Mouse (Mus musculus) forebrain, embryonic 14.5 days (tissue): ENCODE measurements around the gene Inhbc. TPM values are rescaled to one million over a fixed set of nuclear protein-coding genes. Genes with fewer than 3 reads are reported as not detected.

Source experiments
- ATAC-seq: fragments of 200-750 bp; cut with Nextera tagmentation; 2 replicates; pipeline ENCODE4 v1.8.0; 2017; ENCODE audit warnings: mild to moderate bottlenecking, moderate library complexity
- DNase-seq: peaks from one replicate; pipeline ENCODE4 v3.0.0-alpha.2; 2015; ENCODE audit warnings: low spot score
- H3K27ac ChIP-seq: fragments of 300-500 bp; sonication (generic); 2 replicates; pipeline ENCODE4 v1.5.1; 2014; ENCODE audit warnings: low read depth, mild to moderate bottlenecking, control low read depth, low read length, moderate library complexity
- H3K27me3 ChIP-seq: fragments of 300-500 bp; sonication (generic); replicated peaks from 2 replicates; pipeline ENCODE4 v1.6.1; 2014; ENCODE audit warnings: low read length, control low read depth, mixed read lengths; ENCODE audit not compliant: control insufficient read depth, insufficient read depth
- H3K36me3 ChIP-seq: fragments of 300-500 bp; sonication (generic); 2 replicates; pipeline ENCODE4 v1.6.1; 2014; ENCODE audit warnings: low read length, control low read depth; ENCODE audit not compliant: control insufficient read depth, insufficient read depth
- H3K4me1 ChIP-seq: fragments of 300-500 bp; sonication (generic); 2 replicates; pipeline ENCODE4 v1.6.1; 2014; ENCODE audit warnings: antibody characterized with exemption, low read length, control low read depth; ENCODE audit not compliant: control insufficient read depth, insufficient read depth
- H3K4me2 ChIP-seq: fragments of 300-500 bp; sonication (generic); 2 replicates; pipeline ENCODE4 v1.6.1; 2014; ENCODE audit warnings: mild to moderate bottlenecking, control low read depth, low read length
- H3K4me3 ChIP-seq: fragments of 300-500 bp; sonication (generic); 2 replicates; pipeline ENCODE4 v1.5.1; 2014; ENCODE audit warnings: low read depth, low read length, control low read depth
- H3K9ac ChIP-seq: fragments of 300-500 bp; sonication (generic); 2 replicates; pipeline ENCODE4 v1.6.1; 2014; ENCODE audit warnings: mild to moderate bottlenecking, low read length, control low read depth, moderate library complexity
- H3K9me3 ChIP-seq: fragments of 300-500 bp; sonication (generic); replicated peaks from 2 replicates; pipeline ENCODE4 v1.6.1; 2016; ENCODE audit warnings: low read length, control low read depth, mixed read lengths; ENCODE audit not compliant: control insufficient read depth
- WGBS: fragments of 180-500 bp; shearing (Covaris S2); extraction: QIAGEN DNeasy Blood & Tissue Kit; methylation state at CpG from one replicate; pipeline ENCODE4 v1.1.7; 2014; 5-methylcytosine and 5-hydroxymethylcytosine counted together
- polyA plus RNA-seq: library from polyadenylated mRNA; unstranded; fragments of >200 nt; fragmentation: Nextera tagmentation; extraction: Ambion mirVana; gene quantifications from 2 replicates; pipeline ENCODE4 v1.2.1, GENCODE M21; 2014

Gene Inhbc
- polyA plus RNA-seq, 1 experiment from 2014 or later, result not detected

- Histone ChIP-seq H3K4me2 (no peak within 1 kb of the TSS), H3K4me3 (no peak within 1 kb of the TSS), H3K9me3 (no peaks in the 10 kb centered on the region), H3K27me3 (no peaks in the 10 kb centered on the region), H3K27ac (no peak within 1 kb of the TSS), H3K4me1 (no peaks in the 10 kb centered on the region), H3K36me3 (no peaks in the 10 kb centered on the region), H3K9ac (no peak within 1 kb of the TSS)
- WGBS, result 86% methylated on average over 18 of the region's 18 CpGs
- no peak for ATAC-seq
- DNase-seq, result no peak
Measured at GRCm38 (mm10) chr10:127353909-127354895, 16.0 kb downstream of the Inhbc start, which contains the start of gene Inhbe. Inhbe (minus strand) TSS chr10:127354411.

DNA sequence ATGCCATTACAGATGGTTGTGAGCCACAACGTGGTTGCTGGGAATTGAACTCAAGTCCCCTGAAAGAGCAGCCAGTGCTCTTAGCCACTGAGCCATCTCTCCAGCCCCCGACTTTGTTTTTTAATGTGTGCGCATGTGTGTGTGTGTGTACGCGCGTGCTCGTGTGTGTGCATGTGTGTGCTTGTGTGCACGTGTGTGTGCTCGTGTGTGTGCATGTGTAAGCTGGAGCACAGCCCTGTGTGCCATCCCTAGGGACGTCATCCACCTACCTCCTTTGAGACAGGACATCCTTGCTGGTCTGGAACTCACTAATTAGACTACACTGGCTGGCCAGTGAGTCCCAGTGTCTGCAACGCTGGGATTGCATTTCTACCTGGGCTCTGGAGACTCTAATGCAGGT is 17.5 kb downstream of the Inhbc start:
- Histone ChIP-seq H3K9me3 (no peaks in the 10 kb centered on the region), H3K4me1 (no peaks in the 10 kb centered on the region), H3K4me2 (no peak overlapping the region), H3K4me3 (no peak overlapping the region), H3K9ac (no peak overlapping the region), H3K27me3 (no peaks in the 10 kb centered on the region), H3K36me3 (no peaks in the 10 kb centered on the region), H3K27ac (no peak overlapping the region)
- no peak for DNase-seq
- 91% methylated on average over 11 of the region's 11 CpGs for WGBS
- ATAC-seq, result no peak

- no peak for ATAC-seq
- 93% methylated on average over 9 of the region's 9 CpGs for WGBS
- DNase-seq, result no peak
- no peak overlapping the region for H3K9ac ChIP-seq
- H3K9me3 ChIP-seq, result no peaks in the 10 kb centered on the region
- no peak overlapping the region for H3K27ac ChIP-seq
- no peak overlapping the region for H3K4me3 ChIP-seq
- no peaks in the 10 kb centered on the region for H3K27me3 ChIP-seq
- H3K36me3 ChIP-seq, result no peaks in the 10 kb centered on the region
- H3K4me2 ChIP-seq, result no peak overlapping the region
- H3K4me1 ChIP-seq, result no peaks in the 10 kb centered on the region
Measured at GRCm38 (mm10) chr10:127352187-127352586, 18.0 kb downstream of the Inhbc start.

DNA sequence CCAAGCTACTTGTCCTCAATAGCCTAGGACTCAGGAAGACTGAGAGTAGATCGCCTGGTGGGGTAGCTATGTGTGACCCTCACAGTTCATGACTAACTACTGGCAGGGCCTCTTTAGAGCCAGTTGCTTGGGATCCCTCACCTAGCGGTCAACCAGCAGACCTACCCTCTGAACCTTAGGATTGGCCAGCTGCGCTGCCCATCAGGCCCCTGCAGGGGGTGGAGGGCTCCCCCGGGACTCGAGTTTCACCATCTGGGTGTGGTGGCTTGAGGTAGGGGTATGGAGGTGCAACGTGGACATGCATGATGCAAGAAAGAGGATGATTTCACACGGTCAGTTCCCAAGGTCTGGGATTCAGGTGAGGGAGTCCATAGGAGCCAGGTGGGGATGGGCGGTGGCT is 18.5 kb downstream of the Inhbc start:
- ATAC-seq, result no peak
- 76% methylated on average over 8 of the region's 8 CpGs for WGBS
- Histone ChIP-seq H3K4me3 (no peak overlapping the region), H3K27me3 (no peaks in the 10 kb centered on the region), H3K36me3 (no peaks in the 10 kb centered on the region), H3K27ac (no peak overlapping the region), H3K9ac (no peak overlapping the region), H3K4me2 (no peak overlapping the region), H3K4me1 (no peaks in the 10 kb centered on the region), H3K9me3 (no peaks in the 10 kb centered on the region)
- no peak for DNase-seq

- H3K4me1 ChIP-seq, result no peaks in the 10 kb centered on the region
- DNase-seq (no peak), ATAC-seq (no peak)
- no peak overlapping the region for H3K4me3 ChIP-seq
- 84% methylated on average over 8 of the region's 8 CpGs for WGBS
- H3K27ac ChIP-seq, result no peak overlapping the region
- no peaks in the 10 kb centered on the region for H3K9me3 ChIP-seq
- H3K4me2 ChIP-seq, result no peak overlapping the region
- no peaks in the 10 kb centered on the region for H3K36me3 ChIP-seq
- H3K27me3 ChIP-seq, result no peaks in the 10 kb centered on the region
- no peak overlapping the region for H3K9ac ChIP-seq
Measured at GRCm38 (mm10) chr10:127351285-127351595, 19.0 kb downstream of the Inhbc start.

DNA sequence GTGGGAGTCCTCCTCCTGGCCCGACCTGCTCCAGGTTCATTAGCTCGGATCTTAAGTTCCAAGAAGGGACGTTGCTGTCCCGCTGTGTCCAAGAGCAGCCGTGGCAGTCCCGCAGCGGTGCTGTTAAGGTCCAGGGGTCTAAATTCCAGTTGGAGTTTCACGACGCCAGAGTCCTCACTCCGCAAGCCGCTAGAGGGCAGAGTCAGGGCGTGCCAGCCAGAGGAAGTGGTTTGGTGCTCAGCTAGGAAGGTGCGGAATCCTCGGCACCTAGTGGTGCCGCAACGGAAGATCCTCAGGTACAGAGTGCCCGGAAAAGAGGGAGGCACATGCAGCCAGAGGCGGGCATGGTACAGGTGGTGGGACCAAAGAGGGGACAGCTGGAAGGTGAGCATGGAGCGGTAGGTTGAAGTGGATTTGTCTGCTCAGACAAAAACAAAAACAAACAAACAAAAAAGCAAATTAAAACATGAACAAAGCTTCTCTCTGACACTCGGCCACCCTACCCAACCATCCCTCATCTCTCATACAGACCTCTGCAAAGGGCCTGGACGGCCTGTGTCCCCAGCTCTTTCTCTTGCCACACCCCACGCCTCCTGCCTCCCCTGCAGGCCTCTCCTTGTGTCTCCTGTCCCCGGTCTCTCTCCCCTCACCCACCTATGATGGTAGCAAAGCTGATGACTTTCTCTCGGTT is 19.5 kb downstream of the Inhbc start:
- H3K4me1 ChIP-seq, result no peaks in the 10 kb centered on the region
- no peaks in the 10 kb centered on the region for H3K9me3 ChIP-seq
- no peaks in the 10 kb centered on the region for H3K27me3 ChIP-seq
- WGBS, result 13% methylated on average over 24 of the region's 24 CpGs
- ATAC-seq (peak; percentile 84), DNase-seq (peak; percentile 77)
- H3K27ac ChIP-seq, result no peak overlapping the region
- H3K4me3 ChIP-seq, result no peak overlapping the region
- peak overlapping the region; percentile 22; the same call in 1 of the 2 replicates for H3K9ac ChIP-seq
- H3K36me3 ChIP-seq, result no peaks in the 10 kb centered on the region
- peak overlapping the region; percentile 41 for H3K4me2 ChIP-seq

DNA sequence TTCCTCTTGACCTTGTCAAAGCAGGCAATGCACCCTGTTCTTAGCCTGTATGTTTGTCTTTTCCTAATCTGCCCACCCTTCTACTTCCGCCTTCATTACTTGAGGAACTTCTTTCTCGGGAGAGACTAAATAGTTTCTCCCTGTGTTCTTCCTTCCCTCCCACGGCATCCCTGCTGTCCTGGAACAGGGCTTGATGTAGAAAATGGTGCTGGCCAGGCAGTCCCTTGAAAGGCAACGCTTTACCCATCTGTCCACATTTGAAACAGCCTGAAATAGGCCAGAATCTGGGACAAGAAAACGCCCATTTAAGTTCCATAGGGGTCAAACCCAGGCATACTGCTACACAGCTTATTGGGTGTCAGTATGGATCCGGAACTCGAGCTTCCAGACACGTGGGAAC is 20.4 kb downstream of the Inhbc start:
- no peak overlapping the region for H3K4me2 ChIP-seq
- no peak overlapping the region for H3K9ac ChIP-seq
- no peaks in the 10 kb centered on the region for H3K9me3 ChIP-seq
- ATAC-seq (no peak), DNase-seq (no peak)
- no peak overlapping the region for H3K27ac ChIP-seq
- no peak overlapping the region for H3K4me3 ChIP-seq
- no peaks in the 10 kb centered on the region for H3K4me1 ChIP-seq
- WGBS, result 84% methylated on average over 8 of the region's 8 CpGs
- H3K36me3 ChIP-seq, result no peaks in the 10 kb centered on the region
- no peaks in the 10 kb centered on the region for H3K27me3 ChIP-seq

GRCm38 (mm10) chr10:127348957-127349356 is 21.3 kb downstream of the Inhbc start:
- Histone ChIP-seq H3K4me2 (no peak overlapping the region), H3K36me3 (no peaks in the 10 kb centered on the region)
- ATAC-seq, result no peak

GRCm38 (mm10) chr10:127346173-127346572 is 24.1 kb downstream of the Inhbc start:
- 80% methylated on average over 3 of the region's 3 CpGs for WGBS
- Histone ChIP-seq H3K27me3 (peaks cover 6% of the 10 kb centered on the region; the same call in 1 of the 2 replicates), H3K9me3 (no peaks in the 10 kb centered on the region), H3K4me3 (no peak overlapping the region), H3K36me3 (no peaks in the 10 kb centered on the region), H3K27ac (no peak overlapping the region), H3K4me1 (peaks cover 9% of the 10 kb centered on the region), H3K9ac (no peak overlapping the region), H3K4me2 (no peak overlapping the region)
- DNase-seq, result no peak
- ATAC-seq, result no peak

More at GRCm38 (mm10) chr10:127348957-127349356, 21.3 kb downstream of the Inhbc start:
- Histone ChIP-seq H3K4me1 (no peaks in the 10 kb centered on the region), H3K27me3 (no peaks in the 10 kb centered on the region), H3K9me3 (no peaks in the 10 kb centered on the region), H3K9ac (no peak overlapping the region), H3K27ac (no peak overlapping the region), H3K4me3 (no peak overlapping the region)
- WGBS, result 71% methylated on average over 4 of the region's 4 CpGs
- no peak for DNase-seq
